Mouse (Mus musculus) CH12.LX (cell line): Measurements from ENCODE around the gene Dtnb. TPM values are rescaled to one million over a fixed set of nuclear protein-coding genes. Genes with fewer than 3 reads are reported as not detected.
"Not testable (repeated sequence)": the region's sequence is repeated elsewhere in the genome, so short reads cannot be mapped to it uniquely, and the experiment has no call there.

ENCODE experiments used
- DNase-seq: peaks from one replicate; pipeline ENCODE4 v3.0.0-alpha.2; 2013; ENCODE audit errors: extremely low read depth
- H3K27ac ChIP-seq: 2 replicates; pipeline ENCODE4 v1.5.1; 2012; ENCODE audit warnings: low read depth, mild to moderate bottlenecking, control low read depth, moderate library complexity; ENCODE audit not compliant: insufficient read depth
- H3K27me3 ChIP-seq: replicated peaks from 2 replicates; pipeline ENCODE3; 2012; ENCODE audit warnings: inconsistent platforms
- H3K36me3 ChIP-seq, 2 experiments: replicated peaks in 1 of 2; 2 replicates each; pipeline versions ENCODE3 to v1.6.1; 2012; ENCODE audit warnings: inconsistent platforms in 1 of 2, low read length in 1 of 2, mild to moderate bottlenecking in 1 of 2, mixed read lengths in 1 of 2, moderate library complexity in 1 of 2; ENCODE audit not compliant: control insufficient read depth in 1 of 2, insufficient read depth in 1 of 2
- H3K4me1 ChIP-seq, 2 experiments: 2 replicates each; pipeline ENCODE4 v1.6.1; 2012; ENCODE audit warnings: inconsistent platforms in 1 of 2, moderate library complexity in 1 of 2; ENCODE audit not compliant: insufficient read depth in 2 of 2, control insufficient read depth in 1 of 2
- H3K4me2 ChIP-seq: 2 replicates; pipeline ENCODE4 v1.6.1; 2012; ENCODE audit warnings: low read depth, mild to moderate bottlenecking, control low read depth; ENCODE audit not compliant: poor library complexity, insufficient read depth, severe bottlenecking
- H3K4me3 ChIP-seq, 3 experiments: fragments of 150-350 bp in 1 of 3; sonication (generic) in 1 of 3; replicated peaks in 1 of 3; 2 replicates each; pipeline versions ENCODE3 to v1.5.1; 2011 to 2012; ENCODE audit warnings: low read depth in 2 of 3, low read length in 2 of 3, mild to moderate bottlenecking in 2 of 3, moderate library complexity in 2 of 3, control low read depth in 1 of 3, improper control_type of control experiment in 1 of 3, inconsistent platforms in 1 of 3, mixed read lengths in 1 of 3; ENCODE audit not compliant: poor library complexity in 1 of 3
- H3K79me2 ChIP-seq: replicated peaks from 2 replicates; pipeline ENCODE4 v1.6.1; 2012; ENCODE audit warnings: mild to moderate bottlenecking, moderate library complexity; ENCODE audit not compliant: control insufficient read depth, poor library complexity, insufficient read depth, severe bottlenecking; ENCODE audit errors: extremely low read depth
- H3K9ac ChIP-seq: 2 replicates; pipeline ENCODE4 v1.6.1; 2012; ENCODE audit warnings: low read depth, mild to moderate bottlenecking, control low read depth, moderate library complexity; ENCODE audit not compliant: insufficient read depth
- H3K9me3 ChIP-seq: replicated peaks from 2 replicates; pipeline ENCODE3; 2012; ENCODE audit warnings: low read length, inconsistent platforms, mixed read lengths
- CHD2 ChIP-seq: IDR thresholded peaks from 2 replicates; pipeline ENCODE4 v1.6.1; 2011; ENCODE audit warnings: low read length, improper control_type of control experiment
- NRF1 ChIP-seq: IDR thresholded peaks from 2 replicates; pipeline ENCODE4 v1.6.1; 2014; ENCODE audit warnings: low read depth, mild to moderate bottlenecking, inconsistent platforms, low read length, improper control_type of control experiment, moderate library complexity
- POLR2AphosphoS2 ChIP-seq: IDR thresholded peaks from 2 replicates; pipeline ENCODE4 v1.6.1; 2011; ENCODE audit warnings: low read depth, low read length, improper control_type of control experiment
- RAD21 ChIP-seq: IDR thresholded peaks from 2 replicates; pipeline ENCODE4 v1.6.1; 2011; ENCODE audit warnings: low read depth, mild to moderate bottlenecking, low read length, improper control_type of control experiment, moderate library complexity
- RCOR1 ChIP-seq: conservative IDR thresholded peaks from 2 replicates; pipeline ENCODE4 v1.6.1; 2012; ENCODE audit warnings: low read depth, mild to moderate bottlenecking, inconsistent platforms, low read length, improper control_type of control experiment
- SMC3 ChIP-seq: IDR thresholded peaks from 2 replicates; pipeline ENCODE4 v1.6.1; 2011; ENCODE audit warnings: low read depth, low read length, improper control_type of control experiment
- ZC3H11A ChIP-seq: IDR thresholded peaks from 2 replicates; pipeline ENCODE4 v1.6.1; 2012; ENCODE audit warnings: low read depth, mild to moderate bottlenecking, inconsistent platforms, low read length, improper control_type of control experiment
- ZMIZ1 ChIP-seq: IDR thresholded peaks from 2 replicates; pipeline ENCODE4 v1.6.1; 2012; ENCODE audit warnings: low read depth, mild to moderate bottlenecking, inconsistent platforms, low read length, improper control_type of control experiment
- ZNF384 ChIP-seq: IDR thresholded peaks from 2 replicates; pipeline ENCODE4 v1.6.1; 2012; ENCODE audit warnings: low read depth, low read length, improper control_type of control experiment, inconsistent platforms
- dilution Hi-C: fragments of 300-500 bp; cut with MboI; formaldehyde crosslinking; loops from 2 replicates; pipeline ENCODE4 v1.14.3; 2020; ENCODE audit warnings: low sequenced_read_pairs; ENCODE audit not compliant: extremely low pct_unique_long_range_greater_than_20kb, extremely low pct_ligation_motif_present
- in situ Hi-C: fragments of 300-500 bp; cut with MboI; formaldehyde crosslinking; loops from 3 replicates; pipeline ENCODE4 v1.14.3; 2019; ENCODE audit warnings: low sequenced_read_pairs, low pct_ligation_motif_present, low pct_unique_long_range_greater_than_20kb, mixed read lengths
- polyA plus RNA-seq: library from polyadenylated mRNA; unstranded; fragments of >175 nt; gene quantifications from 2 replicates; pipeline ENCODE4 v1.2.1, GENCODE M21; 2012; ENCODE audit warnings: low read depth; ENCODE audit not compliant: insufficient read length
- total RNA-seq, 2 experiments: library from RNA; depleted of rRNA; stranded (reverse); fragments of 300-350 nt in 1 of 2; fragments of >200 nt in 1 of 2; gene quantifications; 2 replicates each; pipeline ENCODE4 v1.2.3; 2012 to 2014

The Dtnb gene
- total and polyA plus RNA-seq, 3 experiments, result 8.1 to 26.0 (median 17.4) TPM

DNA sequence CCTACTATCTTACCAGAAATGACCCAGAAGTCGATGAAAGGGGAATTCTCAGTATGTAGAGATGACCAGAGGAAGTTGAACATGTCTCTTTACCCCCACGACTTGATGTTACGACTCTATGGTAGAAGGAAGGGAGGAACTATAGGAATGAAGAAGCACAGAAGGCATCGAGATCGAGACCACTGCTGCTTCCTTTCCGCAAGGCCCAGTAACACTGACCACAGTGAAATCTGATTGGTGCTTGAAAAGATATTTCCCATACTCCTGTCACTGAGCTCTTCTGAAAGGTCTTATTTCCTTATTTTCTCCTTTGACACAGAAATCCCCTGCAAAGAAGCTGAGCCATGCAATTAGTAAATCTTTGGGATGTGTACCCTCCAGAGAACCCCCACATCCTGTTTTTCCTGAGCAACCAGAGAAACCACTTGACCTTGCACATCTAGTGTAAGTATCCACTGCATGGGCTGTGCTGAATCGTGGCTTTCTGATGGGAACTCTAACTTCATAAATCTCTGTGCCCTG, 114.3 kb downstream of the Dtnb start:
- no peak overlapping the region for H3K9ac ChIP-seq
- no peak overlapping the region for H3K27ac ChIP-seq
- peaks cover 0 to 5% of the 10 kb centered on the region in 2 experiments for H3K36me3 ChIP-seq
- H3K4me3 ChIP-seq, result no peak overlapping the region
- no peaks in the 10 kb centered on the region for H3K79me2 ChIP-seq
- no peak for TF ChIP-seq ZC3H11A
- TF ChIP-seq POLR2AphosphoS2, result no peak
- no peak for TF ChIP-seq SMC3
- TF ChIP-seq RCOR1, result no peak
- no peak for TF ChIP-seq RAD21
- TF ChIP-seq ZNF384, result no peak
- H3K4me2 ChIP-seq, result no peak overlapping the region
- no peak for DNase-seq
- dilution Hi-C loops (no loop called here), in situ Hi-C loops (no loop called here)
- H3K4me1 ChIP-seq, result peaks cover 0 to 5% of the 10 kb centered on the region in 2 experiments; a peak in 1 of 4 replicates
- no peaks in the 10 kb centered on the region for H3K27me3 ChIP-seq
- no peaks in the 10 kb centered on the region for H3K9me3 ChIP-seq

DNA sequence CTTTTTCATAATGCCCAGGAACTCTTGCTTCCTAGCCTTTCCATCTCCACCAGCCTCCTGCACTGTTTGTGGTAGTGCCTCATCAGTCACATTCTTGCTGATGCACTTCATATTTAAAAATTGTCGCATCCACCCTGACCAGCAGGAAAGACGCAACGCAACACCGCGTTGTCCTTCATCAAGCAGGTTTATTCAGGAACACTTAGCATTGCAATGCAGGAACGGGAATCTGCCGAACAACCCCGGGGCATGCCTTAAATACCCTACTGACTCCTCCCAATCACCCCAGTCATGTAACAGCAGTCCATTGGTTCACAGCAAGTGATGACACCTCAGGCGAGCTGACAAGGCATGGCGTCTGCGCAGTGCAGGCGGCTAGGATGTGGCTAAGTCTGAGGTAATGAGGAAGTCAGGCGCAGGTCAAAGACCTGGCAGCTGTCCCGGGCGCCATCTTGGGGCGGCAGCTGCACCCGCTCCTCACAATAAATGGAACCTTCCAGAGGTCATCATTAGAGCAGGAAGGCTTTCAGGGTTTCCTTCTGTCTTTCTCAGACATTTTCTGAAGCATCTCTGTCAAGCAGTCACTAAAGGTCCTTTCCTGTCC, 118.8 kb downstream of the Dtnb start:
- H3K27ac ChIP-seq, in situ Hi-C loops, DNase-seq, H3K9ac ChIP-seq, H3K79me2 ChIP-seq, H3K4me1 ChIP-seq, H3K4me2 ChIP-seq, H3K9me3 ChIP-seq, H3K4me3 ChIP-seq, H3K36me3 ChIP-seq, H3K27me3 ChIP-seq, dilution Hi-C loops: not testable (repeated sequence)

DNA sequence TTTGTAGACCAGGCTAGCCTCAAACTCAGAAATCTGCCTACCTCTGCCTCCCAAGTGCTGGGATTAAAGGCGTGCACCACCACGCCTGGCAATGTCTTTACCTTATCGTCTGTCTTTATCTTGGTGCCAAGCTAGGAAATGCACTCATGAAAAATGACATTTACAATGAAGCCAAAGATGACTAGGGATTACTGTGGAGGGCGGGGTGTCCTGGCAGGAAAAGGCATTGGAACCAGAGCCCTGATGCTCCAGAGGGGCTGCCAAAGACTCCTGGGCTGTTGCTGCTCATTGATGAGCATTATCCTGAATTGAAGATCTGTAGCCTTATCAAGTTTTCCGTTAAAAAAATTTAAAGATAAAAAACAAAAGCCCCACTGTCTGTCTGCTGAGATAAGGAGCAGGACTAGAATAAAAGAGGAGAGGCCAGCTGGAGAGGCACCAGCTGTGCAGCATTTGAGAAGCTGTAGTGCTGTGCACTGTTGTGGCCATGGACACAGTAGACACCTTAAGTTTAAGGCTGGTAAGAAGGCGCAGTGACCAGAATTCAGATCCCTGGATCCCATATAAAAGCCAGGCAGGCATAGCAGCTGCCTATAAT, 120.7 kb downstream of the Dtnb start:
- Histone ChIP-seq H3K36me3 (peaks cover 0 to 4% of the 10 kb centered on the region in 2 experiments), H3K27me3 (no peaks in the 10 kb centered on the region), H3K4me3 (no peak overlapping the region), H3K4me2 (no peak overlapping the region), H3K79me2 (no peaks in the 10 kb centered on the region), H3K9ac (no peak overlapping the region), H3K27ac (no peak overlapping the region), H3K9me3 (no peaks in the 10 kb centered on the region), H3K4me1 (peaks cover 0 to 5% of the 10 kb centered on the region in 2 experiments; a peak in 1 of 4 replicates)
- TF ChIP-seq CHD2 (no peak), ZMIZ1 (no peak), POLR2AphosphoS2 (no peak), NRF1 (no peak)
- in situ Hi-C loops, result no loop called here
- dilution Hi-C loops, result no loop called here
- DNase-seq, result no peak
